Mouse (Mus musculus) erythroblast, embryonic 14.5 days (primary cell): ENCODE results near the gene Scarf1. TPM values are rescaled to one million over a fixed set of nuclear protein-coding genes. Genes with fewer than 3 reads are reported as not detected.

ENCODE experiments used
- H3K27me3 ChIP-seq: 2 replicates; pipeline ENCODE4 v1.6.1; 2012; ENCODE audit warnings: inconsistent platforms; ENCODE audit not compliant: control insufficient read depth
- H3K36me3 ChIP-seq: 2 replicates; pipeline ENCODE4 v1.6.1; 2012; ENCODE audit warnings: mild to moderate bottlenecking, inconsistent platforms; ENCODE audit not compliant: control insufficient read depth
- H3K4me1 ChIP-seq: 2 replicates; pipeline ENCODE4 v1.6.1; 2012; ENCODE audit warnings: inconsistent platforms; ENCODE audit not compliant: control insufficient read depth
- H3K4me3 ChIP-seq: replicated peaks from 2 replicates; pipeline ENCODE3; 2012; ENCODE audit warnings: moderate library complexity, mild to moderate bottlenecking, inconsistent platforms
- H3K9me3 ChIP-seq: 2 replicates; pipeline ENCODE4 v1.6.1; 2012; ENCODE audit warnings: low read length, inconsistent platforms, mixed read lengths; ENCODE audit not compliant: control insufficient read depth
- GATA1 ChIP-seq: IDR thresholded peaks from 2 replicates; pipeline ENCODE4 v1.6.1; 2012; ENCODE audit warnings: low read length, inconsistent platforms, mixed read lengths
- TAL1 ChIP-seq: IDR thresholded peaks from 3 replicates; pipeline ENCODE4 v1.6.1; 2012; ENCODE audit warnings: low read length, inconsistent platforms, mixed read lengths
- polyA plus RNA-seq: library from polyadenylated mRNA; stranded (reverse); fragments of >175 nt; gene quantifications from 2 replicates; pipeline ENCODE4 v1.2.3, GENCODE M21; 2012

Gene Scarf1
- polyA plus RNA-seq, 1 experiment = 0.06 TPM

GRCm38 (mm10) chr11:75566276-75567196, 53.2 kb downstream of the Scarf1 start:
- TF ChIP-seq TAL1 = no peak
- TF ChIP-seq GATA1 = no peak
- Histone ChIP-seq H3K9me3 (no peaks in the 10 kb centered on the region), H3K36me3 (peaks cover 2% of the 10 kb centered on the region), H3K27me3 (0 out of 2 replicates have a peak, but pooled peaks cover 1% of the 10 kb centered on the region), H3K4me1 (peaks cover 8% of the 10 kb centered on the region), H3K4me3 (no peak overlapping the region)

- Histone ChIP-seq H3K27me3 (0 out of 2 replicates have a peak, but pooled peaks cover 4% of the 10 kb centered on the region), H3K36me3 (peaks cover 2% of the 10 kb centered on the region), H3K4me3 (no peak overlapping the region), H3K4me1 (peaks cover 11% of the 10 kb centered on the region), H3K9me3 (no peaks in the 10 kb centered on the region)
- TF ChIP-seq TAL1 (no peak), GATA1 (no peak)
Measured at GRCm38 (mm10) chr11:75567346-75568114, 54.2 kb downstream of the Scarf1 start.

- Histone ChIP-seq H3K36me3 (no peaks in the 10 kb centered on the region), H3K9me3 (no peaks in the 10 kb centered on the region), H3K4me3 (no peak overlapping the region), H3K4me1 (peaks cover 17% of the 10 kb centered on the region), H3K27me3 (0 out of 2 replicates have a peak, but pooled peaks cover 4% of the 10 kb centered on the region)
- no peak for TF ChIP-seq GATA1
- TF ChIP-seq TAL1 = no peak
Measured at GRCm38 (mm10) chr11:75568115-75568511, 54.8 kb downstream of the Scarf1 start.

GRCm38 (mm10) chr11:75568962-75569361, 55.6 kb downstream of the Scarf1 start:
- Histone ChIP-seq H3K27me3 (0 out of 2 replicates have a peak, but pooled peaks cover 4% of the 10 kb centered on the region), H3K4me3 (no peak overlapping the region), H3K36me3 (no peaks in the 10 kb centered on the region), H3K9me3 (no peaks in the 10 kb centered on the region), H3K4me1 (peaks cover 21% of the 10 kb centered on the region)
- no peak for TF ChIP-seq TAL1
- TF ChIP-seq GATA1 = no peak

- H3K4me1 ChIP-seq = peaks cover 21% of the 10 kb centered on the region
- H3K36me3 ChIP-seq = no peaks in the 10 kb centered on the region
- TF ChIP-seq TAL1 = no peak
- TF ChIP-seq GATA1 = no peak
- peaks cover 6% of the 10 kb centered on the region; the same call in 1 of the 2 replicates for H3K27me3 ChIP-seq
- no peaks in the 10 kb centered on the region for H3K9me3 ChIP-seq
- no peak overlapping the region for H3K4me3 ChIP-seq
Measured at GRCm38 (mm10) chr11:75570375-75571125, 57.2 kb downstream of the Scarf1 start.

- H3K36me3 ChIP-seq = no peaks in the 10 kb centered on the region
- peaks cover 6% of the 10 kb centered on the region; the same call in 1 of the 2 replicates for H3K27me3 ChIP-seq
- no peak overlapping the region for H3K4me3 ChIP-seq
- peaks cover 19% of the 10 kb centered on the region for H3K4me1 ChIP-seq
- TF ChIP-seq TAL1 (no peak), GATA1 (no peak)
- no peaks in the 10 kb centered on the region for H3K9me3 ChIP-seq
Measured at GRCm38 (mm10) chr11:75571126-75571990, 58.0 kb downstream of the Scarf1 start.

- Histone ChIP-seq H3K27me3 (peaks cover 6% of the 10 kb centered on the region; the same call in 1 of the 2 replicates), H3K9me3 (no peaks in the 10 kb centered on the region), H3K4me1 (peaks cover 18% of the 10 kb centered on the region), H3K36me3 (no peaks in the 10 kb centered on the region), H3K4me3 (no peak overlapping the region)
- no peak for TF ChIP-seq TAL1
- no peak for TF ChIP-seq GATA1
Measured at GRCm38 (mm10) chr11:75572301-75572791, 59.0 kb downstream of the Scarf1 start.
